Mouse (Mus musculus) embryonic facial prominence, embryonic 14.5 days (tissue): ENCODE measurements around the gene Adh4. TPM values are rescaled to one million over a fixed set of nuclear protein-coding genes. Genes with fewer than 3 reads are reported as not detected.
A peak's percentile ranks its signal among the peaks of the same experiment; 100 is the strongest.

Experiments
- ATAC-seq: fragments of 200-750 bp; cut with Nextera tagmentation; 2 replicates; pipeline ENCODE4 v1.8.0; 2017; ENCODE audit warnings: low read depth, moderate number of reproducible peaks, moderate TSS enrichment
- DNase-seq: peaks from one replicate; pipeline ENCODE4 v3.0.0-alpha.2; 2015; ENCODE audit warnings: low spot score
- H3K27ac ChIP-seq: fragments of 300-500 bp; sonication (generic); replicated peaks from 2 replicates; pipeline ENCODE4 v1.5.1; 2014; ENCODE audit warnings: low read depth, mild to moderate bottlenecking, low read length, moderate library complexity
- H3K27me3 ChIP-seq: fragments of 300-500 bp; sonication (generic); replicated peaks from 2 replicates; pipeline ENCODE4 v1.6.1; 2014; ENCODE audit warnings: low read length; ENCODE audit not compliant: control insufficient read depth, insufficient read depth
- H3K36me3 ChIP-seq: fragments of 300-500 bp; sonication (generic); 2 replicates; pipeline ENCODE4 v1.6.1; 2014; ENCODE audit warnings: low read length, mixed read lengths; ENCODE audit not compliant: control insufficient read depth, insufficient read depth
- H3K4me1 ChIP-seq: fragments of 300-500 bp; sonication (generic); 2 replicates; pipeline ENCODE4 v1.6.1; 2014; ENCODE audit warnings: antibody characterized with exemption, low read length; ENCODE audit not compliant: control insufficient read depth, insufficient read depth
- H3K4me2 ChIP-seq: fragments of 300-500 bp; sonication (generic); 2 replicates; pipeline ENCODE4 v1.6.1; 2014; ENCODE audit warnings: low read depth, mild to moderate bottlenecking, low read length, moderate library complexity, mixed read lengths
- H3K4me3 ChIP-seq: fragments of 300-500 bp; sonication (generic); 2 replicates; pipeline ENCODE4 v1.5.1; 2014; ENCODE audit warnings: low read depth, mild to moderate bottlenecking, low read length
- H3K9ac ChIP-seq: fragments of 300-500 bp; sonication (generic); 2 replicates; pipeline ENCODE4 v1.6.1; 2014; ENCODE audit warnings: low read depth, mild to moderate bottlenecking, low read length, moderate library complexity, mixed read lengths
- H3K9me3 ChIP-seq: fragments of 300-500 bp; sonication (generic); 2 replicates; pipeline ENCODE4 v1.6.1; 2016; ENCODE audit warnings: low read length; ENCODE audit not compliant: control insufficient read depth
- WGBS: fragments of 180-500 bp; shearing (Covaris S2); extraction: QIAGEN DNeasy Blood & Tissue Kit; methylation state at CpG from one replicate; pipeline ENCODE4 v1.1.7; 2014; 5-methylcytosine and 5-hydroxymethylcytosine counted together
- polyA plus RNA-seq: library from polyadenylated mRNA; unstranded; fragments of >200 nt; fragmentation: Nextera tagmentation; extraction: Ambion mirVana; gene quantifications from 2 replicates; pipeline ENCODE4 v1.2.1, GENCODE M21; 2014

Adh4 gene
- polyA plus RNA-seq, 1 experiment from 2014 or later: not detected

DNA sequence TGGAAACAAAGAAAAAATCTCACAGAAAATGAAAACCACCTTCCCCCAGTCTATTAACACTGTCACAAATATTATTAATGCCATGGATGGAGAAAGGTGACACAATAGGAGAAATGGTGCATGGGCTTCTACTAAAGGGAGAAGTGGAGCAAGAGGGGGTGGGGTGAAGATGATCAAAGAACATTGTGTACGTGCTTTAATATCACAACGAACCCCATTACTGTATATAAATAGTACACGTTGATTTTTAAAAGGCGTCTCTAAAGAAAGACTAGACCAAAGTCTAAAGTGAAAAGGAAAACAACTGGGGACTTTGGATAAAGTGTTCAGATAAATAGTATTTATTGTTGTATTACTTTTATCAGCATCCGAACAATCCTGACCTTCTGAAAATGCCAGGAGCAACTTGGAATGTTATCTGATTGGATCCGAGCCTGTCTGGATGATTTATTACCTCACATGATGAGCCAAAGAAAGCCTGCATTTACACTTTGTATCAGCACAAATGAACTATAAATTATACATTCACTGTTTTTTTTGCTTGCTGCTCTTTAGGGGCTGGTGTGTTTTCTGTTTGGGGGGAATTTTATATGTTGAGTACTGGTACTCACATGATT lies 15.2 kb downstream of the Adh4 start:
- Histone ChIP-seq H3K9me3 (no peaks in the 10 kb centered on the region), H3K4me3 (no peak overlapping the region), H3K27ac (no peak overlapping the region), H3K4me1 (no peaks in the 10 kb centered on the region), H3K27me3 (no peaks in the 10 kb centered on the region), H3K36me3 (no peaks in the 10 kb centered on the region), H3K9ac (no peak overlapping the region), H3K4me2 (no peak overlapping the region)
- ATAC-seq (no peak), DNase-seq (no peak)
- 81% methylated on average over 6 of the region's 6 CpGs for WGBS

GRCm38 (mm10) chr3:138431835-138432234 lies 16.6 kb downstream of the Adh4 start:
- H3K4me3 ChIP-seq: no peak overlapping the region
- H3K9me3 ChIP-seq: 0 out of 2 replicates have a peak, but pooled peaks cover 5% of the 10 kb centered on the region
- no peaks in the 10 kb centered on the region for H3K4me1 ChIP-seq
- H3K27ac ChIP-seq: no peak overlapping the region
- H3K27me3 ChIP-seq: no peaks in the 10 kb centered on the region
- no peaks in the 10 kb centered on the region for H3K36me3 ChIP-seq
- H3K4me2 ChIP-seq: no peak overlapping the region
- DNase-seq (peak; percentile 57), ATAC-seq (no peak)
- H3K9ac ChIP-seq: no peak overlapping the region
- WGBS: 77% methylated on average over 2 of the region's 2 CpGs

GRCm38 (mm10) chr3:138438716-138439115 lies 23.4 kb downstream of the Adh4 start:
- whole genome bisulfite sequencing: 63% methylated on average over 3 of the region's 3 CpGs
- ATAC-seq: no peak
- 0 out of 2 replicates have a peak, but pooled peaks cover 5% of the 10 kb centered on the region for H3K9me3 ChIP-seq

DNA sequence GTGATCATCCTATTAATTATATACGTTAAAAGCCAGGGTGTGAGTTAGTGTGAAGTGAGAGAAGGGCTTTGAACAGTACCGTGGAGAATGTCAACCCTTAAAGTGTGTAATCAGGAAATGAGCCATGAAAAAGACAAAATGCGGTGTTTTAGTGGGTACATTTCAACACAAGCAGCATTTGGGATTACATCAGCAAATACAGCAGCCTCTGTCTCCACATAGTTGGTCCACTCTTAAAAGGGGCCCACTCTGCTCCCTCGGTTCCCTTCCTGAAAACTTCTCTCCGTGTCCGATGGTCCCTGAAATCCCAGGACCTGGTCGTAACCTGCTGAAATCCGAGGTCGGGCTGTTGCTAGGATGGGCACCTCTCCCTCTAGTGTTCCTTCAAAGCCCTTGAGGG lies 26.9 kb downstream of the Adh4 start:
- Histone ChIP-seq H3K9ac (peak overlapping the region; percentile 92), H3K4me3 (peak overlapping the region; percentile 95), H3K9me3 (no peaks in the 10 kb centered on the region), H3K4me2 (peak overlapping the region; percentile 80), H3K4me1 (peaks cover 10% of the 10 kb centered on the region), H3K27me3 (no peaks in the 10 kb centered on the region), H3K36me3 (peaks cover 23% of the 10 kb centered on the region), H3K27ac (peak overlapping the region; percentile 89)
- WGBS: 2% methylated on average over 9 of the region's 9 CpGs
- DNase-seq: no peak
- no peak for ATAC-seq

More at GRCm38 (mm10) chr3:138438716-138439115, 23.4 kb downstream of the Adh4 start:
- Histone ChIP-seq H3K9ac (no peak overlapping the region), H3K4me3 (no peak overlapping the region), H3K36me3 (no peaks in the 10 kb centered on the region), H3K27me3 (no peaks in the 10 kb centered on the region), H3K27ac (no peak overlapping the region), H3K4me1 (peaks cover 3% of the 10 kb centered on the region; the same call in 1 of the 2 replicates), H3K4me2 (no peak overlapping the region)
- no peak for DNase-seq

DNA sequence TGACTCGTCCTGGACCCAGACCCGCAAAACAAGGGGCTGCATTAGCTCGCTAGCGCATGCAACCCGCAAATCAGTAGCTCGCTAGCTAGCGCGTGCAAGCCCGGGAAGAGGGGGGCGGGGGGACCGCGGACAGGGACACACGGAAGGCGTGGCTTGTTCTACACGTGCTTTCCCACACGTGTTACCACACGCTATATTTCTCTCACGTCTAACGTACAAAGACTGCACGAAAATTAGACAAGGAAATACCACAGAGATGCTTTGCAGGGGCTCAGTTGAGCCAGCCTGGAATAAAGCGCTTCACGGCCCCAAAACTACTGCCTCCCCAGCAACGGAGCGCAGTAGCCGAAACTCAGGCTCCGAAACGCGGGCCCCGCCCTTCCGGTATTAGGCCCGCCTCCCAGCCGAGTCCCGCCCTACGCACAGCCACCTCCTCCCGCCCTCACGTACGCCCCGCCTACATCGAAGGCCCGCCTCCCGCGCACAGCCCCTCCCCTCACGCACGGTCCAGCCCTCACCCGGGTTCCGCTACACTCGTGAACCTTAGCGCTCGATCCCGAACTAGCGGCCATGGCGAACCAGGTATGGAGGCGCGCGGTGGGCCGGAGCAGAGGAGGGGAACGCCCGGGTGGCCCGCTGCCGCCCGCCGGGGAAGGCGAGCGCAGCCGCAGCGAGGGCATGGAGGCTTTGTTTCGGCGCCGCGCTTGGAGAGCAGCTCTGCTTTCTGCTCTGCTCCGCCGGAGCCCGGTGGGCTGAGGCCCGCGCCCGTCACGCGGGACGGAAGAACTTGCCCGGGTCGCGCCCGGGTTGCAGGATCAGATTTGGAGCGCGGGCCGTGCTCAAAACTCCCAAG lies 27.6 kb downstream of the Adh4 start, which contains the start of gene Adh5:
Gene Adh5, plus strand, starts transcription at position 482 of the 853 bp plus-strand sequence.
- H3K9ac ChIP-seq: peak within 1 kb of the TSS; percentile 92
- under 1% methylated on average over 57 of the region's 86 CpGs for WGBS
- no peaks in the 10 kb centered on the region for H3K9me3 ChIP-seq
- DNase-seq (peak; percentile 96), ATAC-seq (peak; percentile 98)
- H3K36me3 ChIP-seq: peaks cover 29% of the 10 kb centered on the region
- peak within 1 kb of the TSS; percentile 95 for H3K4me3 ChIP-seq
- no peaks in the 10 kb centered on the region for H3K27me3 ChIP-seq
- H3K4me1 ChIP-seq: peaks cover 10% of the 10 kb centered on the region
- peak within 1 kb of the TSS; percentile 80 for H3K4me2 ChIP-seq
- H3K27ac ChIP-seq: peak within 1 kb of the TSS; percentile 89

DNA sequence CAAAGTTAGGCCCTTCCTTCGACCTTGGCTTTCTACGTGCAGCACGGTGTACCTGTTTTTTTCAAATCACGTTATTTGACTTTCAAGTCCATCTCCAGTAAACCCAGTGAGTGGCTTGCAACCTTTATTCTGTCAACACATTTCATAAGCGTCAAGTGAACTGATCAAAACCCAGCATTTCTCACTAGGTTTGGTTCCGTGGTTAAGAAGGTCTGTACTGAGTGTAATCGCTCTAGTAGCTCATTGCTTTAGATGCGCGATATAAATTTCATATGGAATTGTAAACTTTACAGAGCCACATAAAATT lies 28.2 kb downstream of the Adh4 start:
- Histone ChIP-seq H3K4me1 (peaks cover 10% of the 10 kb centered on the region), H3K4me2 (peak overlapping the region; percentile 80), H3K27ac (peak overlapping the region; percentile 89), H3K27me3 (no peaks in the 10 kb centered on the region), H3K4me3 (peak overlapping the region; percentile 95), H3K9me3 (no peaks in the 10 kb centered on the region), H3K9ac (peak overlapping the region; percentile 92), H3K36me3 (peaks cover 35% of the 10 kb centered on the region)
- 2% methylated on average over 9 of the region's 9 CpGs for WGBS
- no peak for DNase-seq
- no peak for ATAC-seq

DNA sequence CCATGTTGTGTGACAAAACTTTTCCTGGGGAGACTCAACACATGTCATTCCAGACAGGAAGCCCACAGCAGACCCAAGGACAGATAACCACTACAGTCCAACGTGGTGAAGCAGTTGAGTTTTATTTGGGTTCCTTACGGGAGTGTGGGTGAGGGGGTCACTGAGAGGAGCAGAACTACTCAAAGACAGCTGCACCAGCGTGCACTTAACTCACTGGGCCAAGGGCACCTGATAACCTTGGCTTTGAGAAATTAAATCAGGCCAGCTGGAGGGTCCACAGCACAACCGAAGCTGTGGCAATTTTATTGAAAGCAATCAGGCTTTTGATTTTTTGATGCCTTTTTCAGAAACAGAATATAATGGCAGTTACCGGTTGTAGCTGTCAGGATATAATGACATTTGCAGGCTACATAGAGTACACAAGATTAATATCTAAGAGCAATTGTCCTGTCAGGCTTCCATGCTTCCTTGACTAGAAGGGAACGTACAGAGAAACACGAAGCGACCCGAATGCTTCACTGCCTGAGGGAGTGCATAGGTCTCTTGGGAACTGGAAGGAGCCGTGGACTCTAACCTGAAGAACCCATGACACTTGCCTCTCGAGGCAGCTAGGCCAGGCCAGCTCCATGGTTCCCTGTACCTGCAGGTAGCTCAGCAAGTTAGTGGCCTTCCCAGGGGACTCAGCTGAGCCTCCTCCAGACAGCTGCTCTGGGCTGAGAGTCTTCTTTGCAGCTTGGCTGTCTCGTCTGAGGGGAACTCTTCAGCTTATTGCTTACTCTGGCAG lies 33.0 kb downstream of the Adh4 start:
- H3K36me3 ChIP-seq: peaks cover 80% of the 10 kb centered on the region
- peaks cover 7% of the 10 kb centered on the region for H3K4me1 ChIP-seq
- WGBS: 72% methylated on average over 12 of the region's 12 CpGs
- H3K9ac ChIP-seq: no peak overlapping the region
- H3K27me3 ChIP-seq: no peaks in the 10 kb centered on the region
- ATAC-seq: peak; percentile 30; the same call in 1 of the 2 replicates
- peak; percentile 10 for DNase-seq
- H3K27ac ChIP-seq: no peak overlapping the region
- no peaks in the 10 kb centered on the region for H3K9me3 ChIP-seq
- H3K4me2 ChIP-seq: no peak overlapping the region
- no peak overlapping the region for H3K4me3 ChIP-seq

DNA sequence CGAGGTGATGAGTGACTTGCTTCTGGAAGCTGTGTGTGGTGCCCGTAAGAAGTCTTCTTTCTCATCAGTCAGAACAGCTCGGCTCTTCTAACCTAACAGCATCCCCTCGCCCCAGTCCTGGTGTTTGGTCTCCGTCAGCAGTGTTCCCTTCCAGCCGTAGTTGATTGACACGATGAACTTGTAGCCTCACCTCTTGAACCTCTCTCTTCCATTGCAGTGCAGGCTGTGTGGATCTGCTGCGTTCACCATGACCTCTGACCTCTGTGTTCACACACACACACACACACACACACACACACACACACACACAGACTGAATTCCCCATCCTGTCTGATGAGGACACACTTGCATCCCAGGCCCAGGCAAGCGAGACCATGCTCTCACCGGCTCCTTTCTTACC lies 36.9 kb downstream of the Adh4 start:
- no peak for ATAC-seq
- H3K36me3 ChIP-seq: peaks cover 95% of the 10 kb centered on the region

More for the DNA sequence above, 36.9 kb downstream of the Adh4 start:
- H3K4me2 ChIP-seq: no peak overlapping the region
- 80% methylated on average over 10 of the region's 10 CpGs for WGBS
- no peaks in the 10 kb centered on the region for H3K4me1 ChIP-seq
- no peak for DNase-seq
- no peak overlapping the region for H3K27ac ChIP-seq
- H3K27me3 ChIP-seq: no peaks in the 10 kb centered on the region
- no peak overlapping the region for H3K4me3 ChIP-seq
- no peaks in the 10 kb centered on the region for H3K9me3 ChIP-seq
- no peak overlapping the region for H3K9ac ChIP-seq
